In the genomic region with DNA sequence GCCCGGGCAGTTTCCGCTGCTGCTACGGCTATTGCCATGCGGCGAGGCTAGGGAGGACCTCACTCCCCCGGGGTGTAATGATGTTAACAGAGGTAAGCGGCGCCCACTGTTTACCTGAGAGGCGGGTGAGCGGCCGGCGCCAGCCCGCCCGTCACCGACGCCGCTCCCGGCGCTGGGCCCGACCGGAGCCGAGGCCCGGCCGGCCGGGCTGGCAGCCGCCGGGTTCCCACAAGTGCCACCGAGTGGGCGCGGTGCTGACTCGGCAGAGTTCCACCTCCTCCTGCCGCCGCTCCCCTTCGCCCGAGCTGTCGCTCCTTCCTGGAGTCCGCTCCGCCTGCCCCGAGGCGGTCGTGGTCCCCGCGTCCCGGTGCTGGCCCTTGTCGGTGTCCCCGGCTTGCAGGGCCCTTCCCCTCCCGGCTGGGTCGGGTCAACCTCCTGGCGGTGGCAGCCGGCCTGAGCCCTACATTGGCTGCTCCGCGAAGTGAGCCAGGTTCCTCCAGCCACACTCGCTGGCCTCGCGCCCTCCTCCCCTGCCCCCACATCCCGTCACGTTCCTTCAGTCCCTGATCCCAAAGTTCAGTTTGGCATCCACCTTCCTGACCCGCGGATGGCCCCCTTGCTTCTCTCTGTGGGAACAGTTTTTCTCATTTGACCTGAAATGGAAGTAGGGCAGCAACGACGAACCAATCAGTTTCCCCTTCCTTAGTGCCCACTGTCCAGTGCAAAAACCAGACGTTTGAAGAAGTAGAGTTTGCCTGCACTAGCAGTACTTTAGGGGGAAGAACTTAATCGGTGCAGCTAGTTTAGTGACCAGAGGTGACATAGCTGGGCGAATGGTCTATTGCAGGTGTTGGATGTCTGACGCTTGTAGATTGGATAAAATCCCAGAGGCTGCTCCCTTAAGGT, we compare ENCODE assay signal across 8 mouse cellular contexts. TPM values are rescaled to one million over a fixed set of nuclear protein-coding genes. Genes with fewer than 3 reads are reported as not detected.
DNase-seq lines count a peak whose midpoint lies in the region; ATAC-seq and TF ChIP-seq lines count a peak whose summit lies in the region.

No protein-coding gene starts in this region.

- no peak for TF ChIP-seq POLR2A in cerebellum, adult 2 months (IDR thresholded peaks at IDR 0.05; ENCODE audit: borderline replicate concordance, insufficient read depth, low read length)

- peak overlapping the region; percentile 92 for H3K4me2 ChIP-seq in forebrain, embryonic 16.5 days (ENCODE audit: low read length)

- no peaks in the 10 kb centered on the region; the same call in 1 of the 2 replicates for H3K4me1 ChIP-seq in cerebellum, adult 2 months (ENCODE audit: control insufficient read depth, insufficient read depth, low read length)
- H3K4me1 ChIP-seq in forebrain, embryonic 16.5 days (replicated peaks; ENCODE audit: control insufficient read depth, insufficient read depth, low read length), result peaks cover 15% of the 10 kb centered on the region

- intact Hi-C loops in heart, postnatal 25 days (cut with DNase I), result loop anchor here (5.0 kb wide), 1 partner anchor 65 kb away; no protein-coding TSS in a partner anchor

- DNase-seq in NIH3T3 (ENCODE audit: low read depth), result peak; percentile 62
- peak; percentile 81 to 84 for DNase-seq in cerebellum, adult 2 months
- DNase-seq in heart, postnatal 25 days (ENCODE audit: low spot score), result peak; percentile 56
- DNase-seq in layer of hippocampus, adult 9-11 months, result peak; percentile 47
- peak; percentile 75 for DNase-seq in lung, postnatal 36 days
- DNase-seq in retina, embryonic 14.5 days (ENCODE audit: low spot score), result peak; percentile 58
- DNase-seq in urinary bladder, adult 18-20 months (ENCODE audit: low spot score in 2 of 2), result peak; percentile 40 to 75

- ATAC-seq in forebrain, embryonic 16.5 days, result peak; percentile 82

- WGBS in cerebellum, adult 2 months, result under 1% methylated on average over 56 of the region's 65 CpGs
- WGBS in forebrain, embryonic 16.5 days, result under 1% methylated on average over 63 of the region's 65 CpGs

- no peaks in the 10 kb centered on the region for H3K9me3 ChIP-seq in forebrain, embryonic 16.5 days (ENCODE audit: control insufficient read depth, low read length)

- no peaks in the 10 kb centered on the region for H3K27me3 ChIP-seq in cerebellum, adult 2 months (ENCODE audit: control insufficient read depth, insufficient read depth, low read length)
- no peaks in the 10 kb centered on the region for H3K27me3 ChIP-seq in forebrain, embryonic 16.5 days (replicated peaks; ENCODE audit: control insufficient read depth, insufficient read depth, low read length)

- no peaks in the 10 kb centered on the region for H3K36me3 ChIP-seq in forebrain, embryonic 16.5 days (ENCODE audit: control insufficient read depth, insufficient read depth)

- no peak for TF ChIP-seq CTCF in cerebellum, adult 2 months (IDR thresholded peaks at IDR 0.05; ENCODE audit: borderline replicate concordance, insufficient read depth, low read depth, low read length)

- peak overlapping the region; percentile 100 for H3K4me3 ChIP-seq in cerebellum, adult 2 months (replicated peaks; ENCODE audit: insufficient read depth, low read depth, low read length)
- peak overlapping the region; percentile 85 for H3K4me3 ChIP-seq in forebrain, embryonic 16.5 days (replicated peaks; ENCODE audit: low read length)

- peak overlapping the region; percentile 94 for H3K9ac ChIP-seq in forebrain, embryonic 16.5 days (replicated peaks; ENCODE audit: low read depth, low read length)

- H3K27ac ChIP-seq in cerebellum, adult 2 months (ENCODE audit: insufficient read depth, low read length), result peak overlapping the region; percentile 91
- H3K27ac ChIP-seq in forebrain, embryonic 16.5 days (ENCODE audit: low read length), result peak overlapping the region; percentile 97

RNA-seq across cellular contexts. Expression of a gene that starts 0.6 kb away (rescaled TPM):
- 26.8 and 27.8 TPM in 2 replicates for polyA plus RNA-seq in cerebellum, adult 2 months (2012; rRNA removed)
- 32.1 and 35.6 TPM in 2 replicates for polyA plus RNA-seq in forebrain, embryonic 16.5 days (2015; fragmentation: Nextera tagmentation; extraction: Ambion mirVana)
- 10 to 100 TPM; 57.3 to 61.4 TPM for total RNA-seq in heart, postnatal 25 days (2021)

Comparison
In these comparisons a context has a peak if more than half of its experiments do, and no peak if none do; other contexts are left out.
1. Peak in every context shown above with its lines: DNase-seq, ATAC-seq, H3K4me3 ChIP-seq and H3K27ac ChIP-seq.